Mouse (Mus musculus) liver, embryonic 13.5 days (tissue): ENCODE data around the gene Rrp36. TPM values are rescaled to one million over a fixed set of nuclear protein-coding genes. Genes with fewer than 3 reads are reported as not detected.
A peak's percentile ranks its signal among the peaks of the same experiment; 100 is the strongest.

Experiments
- ATAC-seq: fragments of 200-750 bp; cut with Nextera tagmentation; 2 replicates; pipeline ENCODE4 v1.8.0; 2017; ENCODE audit warnings: low read depth, mild to moderate bottlenecking, moderate number of reproducible peaks, moderate library complexity
- DNase-seq: peaks from one replicate; pipeline ENCODE4 v3.0.0; 2022
- H3K27ac ChIP-seq: fragments of 300-500 bp; sonication (generic); 2 replicates; pipeline ENCODE4 v1.5.1; 2015; ENCODE audit warnings: moderate library complexity, mild to moderate bottlenecking, inconsistent platforms
- H3K27me3 ChIP-seq: fragments of 300-500 bp; sonication (generic); 2 replicates; pipeline ENCODE4 v1.6.1; 2015; ENCODE audit warnings: mild to moderate bottlenecking, inconsistent platforms
- H3K36me3 ChIP-seq: fragments of 300-500 bp; sonication (generic); 2 replicates; pipeline ENCODE4 v1.6.1; 2015; ENCODE audit warnings: mild to moderate bottlenecking, inconsistent platforms
- H3K4me1 ChIP-seq: fragments of 300-500 bp; sonication (generic); replicated peaks from 2 replicates; pipeline ENCODE4 v1.6.1; 2015; ENCODE audit warnings: inconsistent platforms
- H3K4me2 ChIP-seq: fragments of 300-500 bp; sonication (generic); 2 replicates; pipeline ENCODE4 v1.6.1; 2015; ENCODE audit warnings: inconsistent platforms, mild to moderate bottlenecking, moderate library complexity
- H3K4me3 ChIP-seq: fragments of 300-500 bp; sonication (generic); replicated peaks from 2 replicates; pipeline ENCODE4 v1.5.1; 2015; ENCODE audit warnings: mild to moderate bottlenecking, inconsistent platforms
- H3K9ac ChIP-seq: fragments of 300-500 bp; sonication (generic); 2 replicates; pipeline ENCODE4 v1.6.1; 2015; ENCODE audit warnings: mild to moderate bottlenecking, inconsistent platforms
- H3K9me3 ChIP-seq: fragments of 300-500 bp; sonication (generic); replicated peaks from 2 replicates; pipeline ENCODE4 v1.6.1; 2016; ENCODE audit warnings: inconsistent platforms
- WGBS: fragments of 180-500 bp; shearing (Covaris S2); methylation state at CpG from one replicate; pipeline ENCODE4 v1.1.7; 2015; ENCODE audit not compliant: insufficient replicate concordance; 5-methylcytosine and 5-hydroxymethylcytosine counted together
- polyA plus RNA-seq: library from polyadenylated mRNA; unstranded; fragments of >200 nt; fragmentation: Nextera tagmentation; extraction: Ambion mirVana; gene quantifications from 2 replicates; pipeline ENCODE4 v1.2.1, GENCODE M21; 2015

Gene Rrp36
- polyA plus RNA-seq, 1 experiment from 2014 or later, result 31.9 TPM

DNA sequence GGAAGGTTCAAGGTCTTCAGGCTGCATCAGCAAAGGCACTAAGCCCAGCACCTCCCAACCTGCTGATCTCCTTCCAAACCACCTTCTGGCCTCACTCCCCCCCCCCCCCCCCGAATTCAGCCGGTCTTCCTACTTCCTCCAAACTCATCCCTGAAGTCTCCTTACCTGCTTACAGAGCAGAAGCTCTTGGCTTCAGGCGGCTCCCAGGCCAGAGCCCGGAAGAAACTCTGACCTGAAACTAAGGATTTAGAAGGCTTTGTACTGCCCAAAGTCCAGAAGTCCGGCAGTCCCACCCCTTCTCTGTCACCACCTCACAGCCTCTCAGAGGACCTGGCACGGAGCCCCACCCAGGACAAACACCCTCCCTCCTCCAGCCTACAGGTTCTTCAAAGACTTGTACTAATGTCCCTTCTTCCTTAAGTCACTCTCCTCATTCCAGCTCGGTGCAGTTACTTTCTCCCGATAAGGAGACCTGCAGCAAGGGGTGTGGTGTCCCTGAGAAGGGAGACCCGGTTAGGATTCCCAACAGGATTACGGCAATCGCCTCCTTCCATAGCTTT, 29.2 kb downstream of the Rrp36 start:
- 11% methylated on average over 9 of the region's 11 CpGs for WGBS
- H3K9me3 ChIP-seq, result no peaks in the 10 kb centered on the region
- peaks cover 18% of the 10 kb centered on the region for H3K36me3 ChIP-seq
- H3K9ac ChIP-seq, result peak overlapping the region; percentile 78
- ATAC-seq, result peak; percentile 35
- H3K4me3 ChIP-seq, result peak overlapping the region; percentile 81
- peak overlapping the region; percentile 71 for H3K27ac ChIP-seq
- H3K27me3 ChIP-seq, result no peaks in the 10 kb centered on the region
- peak overlapping the region; percentile 97 for H3K4me2 ChIP-seq
- peaks cover 36% of the 10 kb centered on the region for H3K4me1 ChIP-seq
- DNase-seq, result peak; percentile 46

DNA sequence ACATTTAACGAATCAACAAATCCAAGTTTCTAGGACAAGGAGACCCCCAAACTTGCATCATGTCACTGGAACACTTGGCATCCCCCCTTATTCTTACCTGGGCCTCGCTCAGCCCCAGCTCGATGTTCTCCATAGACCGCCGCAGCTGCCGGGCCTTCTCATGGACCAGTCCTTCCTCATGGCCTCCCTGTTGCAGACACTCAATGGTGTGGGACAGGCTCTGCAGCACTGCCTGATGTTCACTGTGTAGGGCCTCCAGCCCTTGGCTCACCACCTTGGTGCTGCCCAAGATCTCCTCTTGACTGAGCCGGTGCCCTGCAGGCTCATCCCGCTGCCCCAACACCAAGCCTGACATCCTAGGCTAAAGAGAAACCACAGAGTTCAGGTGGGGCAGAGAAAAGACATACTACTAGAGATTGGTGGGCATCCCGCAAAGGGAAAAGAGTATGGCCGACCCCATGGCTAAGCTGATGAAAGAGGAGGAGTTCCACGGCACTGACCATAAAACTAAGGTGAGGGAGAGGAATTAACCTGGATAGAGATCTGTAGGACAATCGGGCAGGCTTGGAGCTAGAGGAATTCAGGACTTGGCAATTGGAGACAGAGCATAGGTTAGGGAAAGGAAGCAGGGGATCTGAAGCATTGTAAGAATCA, 29.9 kb downstream of the Rrp36 start:
- Histone ChIP-seq H3K9ac (no peak overlapping the region), H3K4me2 (peak overlapping the region; percentile 97), H3K27ac (no peak overlapping the region), H3K4me1 (peaks cover 34% of the 10 kb centered on the region), H3K9me3 (no peaks in the 10 kb centered on the region), H3K27me3 (no peaks in the 10 kb centered on the region), H3K4me3 (peak overlapping the region; percentile 81), H3K36me3 (peaks cover 15% of the 10 kb centered on the region)
- ATAC-seq (no peak), DNase-seq (no peak)
- WGBS, result 77% methylated on average over 12 of the region's 12 CpGs

DNA sequence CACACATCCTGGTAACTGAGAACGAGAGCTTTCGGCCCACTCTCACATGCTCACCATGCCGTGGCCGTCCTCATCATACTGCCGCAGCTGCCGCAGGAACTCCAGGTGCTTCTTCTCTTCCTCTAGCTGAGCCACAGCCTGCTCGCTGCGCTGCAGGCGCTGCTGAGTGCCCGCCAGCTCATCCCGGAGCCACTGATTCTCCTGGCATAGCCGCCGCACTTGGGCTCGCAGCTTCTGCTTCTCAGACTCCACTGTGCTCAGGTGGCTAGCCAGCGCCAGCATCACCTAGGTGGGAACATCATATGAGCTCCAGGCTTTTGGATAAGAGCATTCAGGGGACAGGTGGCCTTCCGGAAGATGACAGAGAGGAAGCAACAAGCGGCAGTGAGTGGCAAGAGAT, 32.1 kb downstream of the Rrp36 start:
- ATAC-seq (no peak), DNase-seq (no peak)
- no peak overlapping the region for H3K27ac ChIP-seq
- H3K9me3 ChIP-seq, result no peaks in the 10 kb centered on the region
- H3K27me3 ChIP-seq, result no peaks in the 10 kb centered on the region
- H3K4me1 ChIP-seq, result peaks cover 28% of the 10 kb centered on the region
- no peak overlapping the region for H3K9ac ChIP-seq
- WGBS, result 82% methylated on average over 17 of the region's 17 CpGs
- no peak overlapping the region for H3K4me2 ChIP-seq
- H3K36me3 ChIP-seq, result no peaks in the 10 kb centered on the region
- H3K4me3 ChIP-seq, result no peak overlapping the region

DNA sequence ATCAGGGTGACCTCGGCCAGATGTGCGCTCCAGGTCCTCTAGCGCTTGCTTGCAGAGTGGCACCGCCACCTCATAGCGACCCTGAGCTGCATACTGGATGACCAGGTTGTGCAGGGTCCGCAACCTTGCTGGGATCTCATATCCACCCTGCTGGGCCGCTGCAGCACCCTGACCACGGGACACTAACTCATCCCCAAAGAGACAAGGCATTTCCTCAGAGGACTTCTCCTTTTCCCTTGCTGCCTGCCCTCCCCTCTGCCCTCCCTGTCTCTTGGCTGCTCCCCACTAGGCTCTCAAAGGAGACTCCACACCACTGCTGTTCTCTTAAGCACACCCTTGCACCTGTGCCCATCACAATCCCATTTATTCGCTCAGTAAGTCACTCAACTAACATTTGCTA, 34.2 kb downstream of the Rrp36 start:
- Histone ChIP-seq H3K4me2 (no peak overlapping the region), H3K4me3 (no peak overlapping the region), H3K9ac (no peak overlapping the region), H3K27me3 (no peaks in the 10 kb centered on the region), H3K4me1 (peaks cover 18% of the 10 kb centered on the region), H3K36me3 (no peaks in the 10 kb centered on the region), H3K9me3 (no peaks in the 10 kb centered on the region), H3K27ac (no peak overlapping the region)
- no peak for ATAC-seq
- 43% methylated on average over 9 of the region's 9 CpGs for WGBS
- no peak for DNase-seq

DNA sequence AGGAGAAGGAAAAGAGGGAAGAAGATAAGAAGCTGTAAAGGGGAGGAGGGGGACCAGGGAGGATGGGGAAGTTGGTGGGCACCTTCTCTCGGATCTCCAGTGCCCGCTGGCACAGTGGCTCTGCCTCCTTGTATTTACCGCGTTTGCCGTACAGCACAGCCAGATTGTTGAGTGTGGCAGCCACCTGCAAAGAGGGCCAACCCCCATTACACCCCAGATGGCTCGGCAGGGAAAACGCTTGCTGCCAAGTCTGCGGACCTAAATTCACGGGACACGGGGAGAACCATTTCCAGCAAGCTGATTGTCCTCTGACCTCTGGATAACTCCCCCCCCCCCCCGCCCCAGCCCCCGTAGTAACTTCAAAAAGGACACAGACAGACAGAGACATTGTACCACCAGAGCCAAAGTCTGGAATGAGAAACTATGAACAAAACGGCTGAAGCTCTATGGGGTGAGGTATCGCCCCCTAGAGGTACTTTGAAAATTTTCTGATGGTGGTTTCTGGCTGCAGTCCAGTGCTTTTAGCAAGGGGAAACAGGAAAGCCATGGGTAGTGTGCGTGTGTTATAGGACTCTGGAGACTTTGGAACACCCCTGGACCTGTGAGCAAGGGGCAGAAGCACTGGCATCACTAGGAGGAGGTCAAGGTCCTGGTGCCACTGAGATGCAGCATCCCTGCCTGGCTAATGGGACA, 37.2 kb downstream of the Rrp36 start:
- Histone ChIP-seq H3K9me3 (no peaks in the 10 kb centered on the region), H3K4me2 (peak overlapping the region; percentile 17), H3K4me1 (peaks cover 8% of the 10 kb centered on the region; the same call in 1 of the 2 replicates), H3K9ac (no peak overlapping the region), H3K27me3 (no peaks in the 10 kb centered on the region), H3K36me3 (no peaks in the 10 kb centered on the region), H3K4me3 (no peak overlapping the region), H3K27ac (no peak overlapping the region)
- no peak for DNase-seq
- 22% methylated on average over 15 of the region's 15 CpGs for WGBS
- ATAC-seq, result no peak

DNA sequence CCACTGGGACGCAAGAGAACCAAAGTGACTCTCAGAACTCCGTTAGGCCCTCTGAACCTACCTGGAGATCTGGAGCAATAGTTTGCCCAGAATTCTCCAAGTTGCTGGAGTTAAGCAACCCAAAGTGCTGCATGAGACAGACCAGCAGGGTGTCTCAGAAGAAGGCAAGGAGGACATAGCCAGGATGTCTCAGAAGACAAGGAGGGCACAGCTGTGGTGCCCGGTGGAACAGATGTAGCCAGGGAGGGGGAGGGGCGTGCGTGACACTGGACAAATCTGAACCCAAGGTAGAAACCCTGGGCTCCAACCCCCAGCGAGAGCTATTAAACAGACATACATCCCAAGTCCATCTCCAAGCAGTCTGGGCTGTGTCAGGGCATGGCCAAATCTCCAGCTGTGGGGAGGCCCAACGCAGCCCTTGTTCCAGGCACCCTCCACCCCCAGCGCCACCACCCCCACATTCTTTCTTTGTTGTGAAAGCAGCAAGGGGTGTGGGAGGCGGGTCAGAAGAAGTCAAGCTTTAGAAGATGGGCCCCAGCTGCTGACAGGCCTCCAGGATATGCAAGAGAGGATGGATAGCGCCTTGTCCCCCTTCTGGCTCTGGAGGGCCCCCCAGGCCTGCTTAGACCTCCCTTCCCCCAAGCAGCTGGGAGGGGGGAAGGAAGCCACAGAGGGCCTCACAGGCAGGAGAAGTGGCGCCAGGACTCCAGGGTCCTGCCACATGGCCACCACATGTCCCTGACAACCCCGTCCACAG, 44.3 kb downstream of the Rrp36 start:
- 0 out of 2 replicates have a peak overlapping the region, but pooled peaks have one; percentile 70 for H3K9ac ChIP-seq
- 0 out of 2 replicates have a peak overlapping the region, but pooled peaks have one; percentile 37 for H3K27ac ChIP-seq
- WGBS, result 14% methylated on average over 12 of the region's 12 CpGs
- H3K4me3 ChIP-seq, result peak overlapping the region; percentile 64
- ATAC-seq (peak; percentile 23; the same call in 1 of the 2 replicates), DNase-seq (no peak)
- H3K9me3 ChIP-seq, result no peaks in the 10 kb centered on the region
- peaks cover 53% of the 10 kb centered on the region for H3K27me3 ChIP-seq
- peak overlapping the region; percentile 70 for H3K4me2 ChIP-seq
- peaks cover 27% of the 10 kb centered on the region for H3K4me1 ChIP-seq
- H3K36me3 ChIP-seq, result no peaks in the 10 kb centered on the region

DNA sequence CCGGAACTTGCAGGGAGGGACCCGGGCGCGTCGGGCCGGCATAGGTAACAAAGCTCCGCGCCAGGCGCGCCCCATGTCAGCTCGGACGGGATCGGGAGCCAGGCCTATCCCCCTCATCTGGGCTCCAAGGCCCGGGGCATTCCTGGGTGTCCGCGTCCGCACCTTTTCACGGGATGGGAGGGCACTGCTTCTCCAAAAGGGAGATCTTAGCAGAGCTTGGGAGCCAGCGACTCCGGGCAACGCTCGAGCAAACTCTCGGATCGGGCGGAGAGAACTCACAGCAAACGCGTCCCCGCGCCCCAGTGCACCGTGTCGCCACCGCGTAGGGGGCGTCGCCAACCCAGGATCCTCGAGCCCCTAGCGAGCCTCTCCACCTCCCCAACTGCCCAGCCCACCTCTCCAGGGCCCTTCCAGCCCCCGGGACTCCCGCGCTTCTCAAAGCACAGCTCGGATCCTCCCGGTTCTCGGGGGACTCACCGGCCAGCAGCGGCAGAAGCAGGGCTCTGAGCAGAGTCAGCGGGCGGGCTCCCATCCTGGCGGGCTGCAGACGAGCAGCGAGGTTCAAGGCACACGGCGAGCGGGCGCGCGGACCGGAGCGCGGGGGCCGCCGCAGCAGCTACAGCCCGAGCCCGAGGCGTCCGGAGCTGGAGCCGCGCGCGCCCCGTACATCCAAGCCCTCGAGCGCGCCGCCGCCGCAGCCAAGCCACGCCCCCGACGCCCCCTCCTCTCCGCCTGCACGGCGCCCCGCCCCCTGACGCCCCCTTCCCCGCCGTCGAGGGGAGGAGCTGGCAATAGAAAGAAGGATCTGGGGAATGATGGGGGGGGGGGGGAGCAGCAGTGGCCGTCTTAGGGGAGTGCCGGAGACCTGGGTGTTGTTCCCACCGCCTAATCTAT, 45.1 kb downstream of the Rrp36 start, which contains the start of gene Ptk7:
Ptk7 (minus strand) TSS at position 714 of the 894 bp plus-strand sequence.
- peak; percentile 34; the same call in 1 of the 2 replicates for ATAC-seq
- Histone ChIP-seq H3K27ac (peak within 1 kb of the TSS; percentile 50; the same call in 1 of the 2 replicates), H3K4me3 (peak within 1 kb of the TSS; percentile 64), H3K4me1 (peaks cover 32% of the 10 kb centered on the region), H3K27me3 (peaks cover 58% of the 10 kb centered on the region), H3K4me2 (peak within 1 kb of the TSS; percentile 70), H3K9ac (peak within 1 kb of the TSS; percentile 70), H3K36me3 (no peaks in the 10 kb centered on the region), H3K9me3 (no peaks in the 10 kb centered on the region)
- no peak for DNase-seq
- under 1% methylated on average over 63 of the region's 90 CpGs for WGBS

DNA sequence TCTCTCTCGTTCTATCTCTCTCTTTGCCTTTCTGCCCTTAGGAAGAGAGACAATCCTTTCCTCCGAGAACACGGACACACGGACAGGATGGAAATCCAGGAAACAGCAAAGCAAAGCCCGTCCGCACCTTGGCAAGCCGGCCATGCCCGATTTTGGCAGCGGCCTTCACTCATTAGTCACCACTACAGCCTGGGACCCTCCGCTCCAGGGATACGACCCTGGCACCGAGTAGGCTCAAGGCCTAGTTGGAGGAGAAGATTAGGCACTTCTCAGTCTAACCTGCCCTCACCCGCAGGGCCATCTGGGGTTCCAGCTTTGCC, 45.7 kb downstream of the Rrp36 start:
- peak overlapping the region; percentile 70 for H3K9ac ChIP-seq

DNA sequence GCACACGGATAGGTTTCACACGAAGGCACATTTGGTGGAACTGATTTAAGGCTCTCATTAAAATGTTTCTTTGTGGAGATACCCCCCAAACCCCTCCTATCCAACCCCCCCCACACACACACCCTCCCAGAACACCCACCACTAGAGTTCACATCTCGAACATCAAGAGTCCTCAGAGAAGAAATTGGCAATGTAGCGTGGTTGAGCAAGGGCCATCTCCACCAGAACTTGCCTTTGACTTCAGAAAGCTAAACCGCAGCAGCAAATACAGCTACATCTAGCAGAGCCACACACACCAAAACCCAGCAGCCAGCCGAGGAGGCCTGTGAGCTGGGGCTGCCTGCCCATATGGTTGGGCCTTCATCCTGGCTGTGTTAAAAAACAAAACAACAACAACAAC, 46.7 kb downstream of the Rrp36 start:
- H3K4me3 ChIP-seq, result no peak overlapping the region
- H3K9ac ChIP-seq, result no peak overlapping the region
- H3K4me2 ChIP-seq, result peak overlapping the region; percentile 70
- no peak for DNase-seq
- peaks cover 59% of the 10 kb centered on the region for H3K27me3 ChIP-seq
- ATAC-seq, result no peak
- H3K4me1 ChIP-seq, result peaks cover 43% of the 10 kb centered on the region
- WGBS, result 59% methylated on average over 6 of the region's 6 CpGs
- no peaks in the 10 kb centered on the region for H3K36me3 ChIP-seq
- H3K9me3 ChIP-seq, result no peaks in the 10 kb centered on the region
- no peak overlapping the region for H3K27ac ChIP-seq

More for the DNA sequence above, 45.7 kb downstream of the Rrp36 start:
- Histone ChIP-seq H3K9me3 (no peaks in the 10 kb centered on the region), H3K4me3 (peak overlapping the region; percentile 64), H3K4me1 (peaks cover 36% of the 10 kb centered on the region), H3K27me3 (peaks cover 59% of the 10 kb centered on the region), H3K4me2 (peak overlapping the region; percentile 70), H3K27ac (no peak overlapping the region), H3K36me3 (no peaks in the 10 kb centered on the region)
- ATAC-seq, result 0 out of 2 replicates have a peak, but pooled peaks have one; percentile 11
- no peak for DNase-seq
- WGBS, result 1% methylated on average over 13 of the region's 13 CpGs

DNA sequence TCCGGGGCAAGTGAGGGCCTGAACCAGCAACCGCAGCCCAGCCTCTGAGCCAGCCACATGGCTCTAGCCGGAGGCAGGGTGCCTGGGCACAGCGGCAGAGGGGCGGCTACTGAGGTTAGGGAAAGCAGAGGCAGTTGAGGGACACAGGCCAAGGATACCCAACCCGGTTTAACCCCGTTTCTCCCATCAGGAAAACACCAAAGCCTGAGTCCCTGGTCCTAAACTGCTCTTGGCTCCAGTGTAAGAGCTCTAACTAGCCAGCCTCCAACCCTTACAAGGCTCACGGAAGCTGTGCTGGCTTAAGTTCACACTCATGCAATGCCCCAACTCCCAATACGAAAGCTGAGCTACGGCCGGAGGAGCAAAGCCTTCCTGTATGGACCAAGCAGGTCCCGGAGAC, 49.6 kb downstream of the Rrp36 start:
- 56% methylated on average over 12 of the region's 12 CpGs for WGBS
- 0 out of 2 replicates have a peak overlapping the region, but pooled peaks have one; percentile 12 for H3K4me2 ChIP-seq
- H3K36me3 ChIP-seq, result no peaks in the 10 kb centered on the region
- H3K4me1 ChIP-seq, result peaks cover 50% of the 10 kb centered on the region
- no peaks in the 10 kb centered on the region for H3K9me3 ChIP-seq
- H3K9ac ChIP-seq, result no peak overlapping the region
- peaks cover 38% of the 10 kb centered on the region for H3K27me3 ChIP-seq
- ATAC-seq (no peak), DNase-seq (no peak)
- H3K27ac ChIP-seq, result peak overlapping the region; percentile 39; the same call in 1 of the 2 replicates
- H3K4me3 ChIP-seq, result no peak overlapping the region
